ENCODE assay signal across 30 mouse cellular contexts in the genomic region with DNA sequence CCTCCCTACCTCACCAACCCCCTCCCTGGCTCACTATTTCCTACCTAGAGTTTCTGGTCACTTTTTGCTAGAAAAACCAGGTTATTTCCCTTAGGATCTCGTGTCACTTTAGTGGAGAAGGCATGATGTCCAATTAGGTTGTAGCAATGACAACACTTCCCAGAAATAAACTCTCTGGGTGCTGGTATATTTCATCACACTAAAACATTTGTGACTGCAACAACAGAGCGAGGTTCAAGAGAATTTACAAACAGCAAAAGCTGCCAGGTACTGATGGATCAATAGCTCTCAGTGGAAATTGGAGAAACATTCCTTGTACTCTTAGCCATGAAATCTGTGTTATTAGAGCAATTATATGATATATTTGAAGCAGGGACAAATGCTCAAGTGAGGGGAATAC.
"Had no signal": no experiment of that assay in that cellular context is flagged by ENCODE, and none has a peak within 500 bp of the region (broad histone marks: within the 10 kb centered on the region; RNA-seq: fewer than 3 reads in every experiment).

No protein-coding gene starts in this region.

- H3K9me3 ChIP-seq: limb, embryonic 10.5 days; limb, embryonic 12.5 days; limb, embryonic 13.5 days; limb, embryonic 15.5 days; liver, embryonic 13.5 days; liver, embryonic 15.5 days; lung, embryonic 15.5 days; megakaryocyte, embryonic 14.5 days; midbrain, embryonic 10.5 days; midbrain, embryonic 12.5 days; midbrain, embryonic 13.5 days; midbrain, embryonic 15.5 days; neural tube, embryonic 12.5 days had no signal

- H3K27ac ChIP-seq: left cerebral cortex, adult 2 months; limb, embryonic 10.5 days; limb, embryonic 12.5 days; limb, embryonic 13.5 days; limb, embryonic 15.5 days; liver, embryonic 13.5 days; liver, embryonic 14.5 days; liver, embryonic 15.5 days; lung, embryonic 15.5 days; macrophage; midbrain, embryonic 10.5 days; midbrain, embryonic 12.5 days; midbrain, embryonic 13.5 days; midbrain, embryonic 15.5 days; neural tube, embryonic 12.5 days had no signal

- H3K9ac ChIP-seq: limb, embryonic 12.5 days; limb, embryonic 13.5 days; limb, embryonic 15.5 days; liver, embryonic 13.5 days; liver, embryonic 14.5 days; liver, embryonic 15.5 days; lung, embryonic 14.5 days; lung, embryonic 15.5 days; midbrain, embryonic 12.5 days; midbrain, embryonic 13.5 days; midbrain, embryonic 15.5 days; neural tube, embryonic 12.5 days had no signal

- DNase-seq: left cerebral cortex, postnatal 4 days; liver; liver, embryonic 13.5 days; lung, adult 18-20 months; lung, adult 2 months; lung, embryonic 14.5 days; lung, postnatal 10 days; lung, postnatal 14 days; lung, postnatal 36 days; lung, postnatal 4 days; midbrain, embryonic 14.5 days had no signal

- ATAC-seq: lung, postnatal 0 days; midbrain, embryonic 13.5 days; midbrain, embryonic 15.5 days; midbrain, embryonic 16.5 days had no signal

- H3K4me3 ChIP-seq: left cerebral cortex, adult 2 months; limb, embryonic 10.5 days; limb, embryonic 12.5 days; limb, embryonic 13.5 days; limb, embryonic 15.5 days; liver, embryonic 13.5 days; liver, embryonic 15.5 days; lung, embryonic 15.5 days; megakaryocyte, embryonic 14.5 days; midbrain, embryonic 10.5 days; midbrain, embryonic 12.5 days; midbrain, embryonic 13.5 days; midbrain, embryonic 15.5 days; myocyte; neural tube, embryonic 12.5 days had no signal

- H3K36me3 ChIP-seq: limb, embryonic 10.5 days; limb, embryonic 12.5 days; limb, embryonic 13.5 days; limb, embryonic 15.5 days; liver, embryonic 13.5 days; liver, embryonic 15.5 days; lung, embryonic 15.5 days; midbrain, embryonic 10.5 days; midbrain, embryonic 12.5 days; midbrain, embryonic 13.5 days; midbrain, embryonic 15.5 days; neural tube, embryonic 12.5 days had no signal

- H3K27me3 ChIP-seq: limb, embryonic 12.5 days; limb, embryonic 13.5 days; limb, embryonic 15.5 days; liver, embryonic 13.5 days; liver, embryonic 15.5 days; lung, embryonic 15.5 days; megakaryocyte, embryonic 14.5 days; midbrain, embryonic 12.5 days; midbrain, embryonic 13.5 days; midbrain, embryonic 15.5 days; neural tube, embryonic 12.5 days had no signal

- H3K4me1 ChIP-seq: limb, embryonic 10.5 days; limb, embryonic 12.5 days; limb, embryonic 13.5 days; limb, embryonic 15.5 days; liver, embryonic 13.5 days; liver, embryonic 15.5 days; lung, embryonic 15.5 days; megakaryocyte, embryonic 14.5 days; midbrain, embryonic 10.5 days; midbrain, embryonic 12.5 days; midbrain, embryonic 13.5 days; midbrain, embryonic 15.5 days; neural tube, embryonic 12.5 days had no signal

- H3K4me2 ChIP-seq: limb, embryonic 12.5 days; limb, embryonic 13.5 days; limb, embryonic 15.5 days; liver, embryonic 13.5 days; liver, embryonic 15.5 days; lung, embryonic 14.5 days; lung, embryonic 15.5 days; midbrain, embryonic 11.5 days; midbrain, embryonic 12.5 days; midbrain, embryonic 13.5 days; midbrain, embryonic 15.5 days; neural tube, embryonic 12.5 days had no signal
